Mouse (Mus musculus) brain, embryonic 14.5 days (tissue): Measurements from ENCODE around the gene Ptpn11.
"Not testable (repeated sequence)": the region's sequence is repeated elsewhere in the genome, so short reads cannot be mapped to it uniquely, and the experiment has no call there.

Source experiments
- CTCF ChIP-seq: fragments of 200-500 bp; IDR thresholded peaks from 2 replicates; pipeline ENCODE4 v1.5.1; 2012; ENCODE audit warnings: inconsistent platforms, mild to moderate bottlenecking, moderate library complexity, borderline replicate concordance; ENCODE audit not compliant: insufficient read depth, insufficient read length; ENCODE audit errors: extremely low read depth
- POLR2A ChIP-seq: fragments of 200-500 bp; IDR thresholded peaks from 2 replicates; pipeline ENCODE4 v1.6.1; 2012; ENCODE audit warnings: mild to moderate bottlenecking, inconsistent platforms, borderline replicate concordance; ENCODE audit not compliant: poor library complexity, insufficient read depth, insufficient read length, severe bottlenecking; ENCODE audit errors: extremely low read depth

- not testable (repeated sequence) for TF ChIP-seq CTCF, POLR2A
These were observed 32.8 kb upstream of the Ptpn11 start for GRCm38 (mm10) chr5:121224020-121224419.
